Mouse (Mus musculus) layer of hippocampus, adult 8-10 months (tissue): ENCODE measurements around the gene Gpr33. TPM values are rescaled to one million over a fixed set of nuclear protein-coding genes. Genes with fewer than 3 reads are reported as not detected.

Source experiments
- DNase-seq, 2 experiments: peaks; one replicate each; pipeline ENCODE4 v3.0.0; 2022; ENCODE audit warnings: low spot score in 2 of 2
- total RNA-seq, 4 experiments: library from RNA; stranded (reverse); gene quantifications; 2 replicates each; pipeline ENCODE4 v1.2.4; 2022

Gene Gpr33
- not detected for total RNA-seq

DNA sequence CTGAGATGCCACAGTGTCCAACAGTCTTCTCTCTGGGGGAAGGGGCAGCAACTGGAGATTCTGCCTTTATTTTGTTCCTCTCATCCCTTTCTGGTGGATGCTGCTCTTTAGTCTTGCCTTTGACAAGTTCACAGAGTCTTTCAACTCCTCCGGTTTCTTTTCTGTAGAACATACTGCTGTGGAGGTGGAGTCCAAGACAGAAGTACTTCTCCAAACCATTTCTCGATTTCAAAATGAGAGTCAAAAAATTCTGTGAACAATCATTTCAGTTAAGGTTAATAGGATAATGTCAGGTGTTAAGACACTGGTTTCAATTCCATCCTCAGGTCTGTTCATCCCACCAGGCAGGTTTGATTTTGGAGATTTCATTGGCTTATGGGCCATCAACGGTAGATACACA, at the start of gene Gpr33:
Gene Gpr33, minus strand, starts transcription at position 101 of the 400 bp plus-strand sequence.
- no peak for DNase-seq

DNA sequence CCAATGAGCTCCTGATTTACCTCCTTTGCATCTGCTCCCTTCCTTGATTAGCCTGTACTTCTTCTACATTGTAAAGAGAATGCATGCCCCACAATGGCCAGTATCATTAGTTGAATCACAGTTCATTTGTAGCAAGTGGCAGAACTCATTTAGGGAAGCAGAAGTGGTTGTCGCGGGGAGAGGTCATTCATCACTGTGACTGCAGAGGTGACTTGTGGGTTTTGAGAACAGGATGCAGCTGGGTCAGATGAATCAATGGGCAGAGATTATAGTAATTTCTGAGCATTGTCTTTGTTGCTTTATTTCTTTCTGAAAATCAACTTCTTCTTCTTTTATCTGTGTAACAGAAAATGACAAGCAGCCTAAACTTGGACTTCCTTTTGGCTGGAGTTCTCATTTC, 21.5 kb upstream of the Gpr33 start:
- no peak for DNase-seq

DNA sequence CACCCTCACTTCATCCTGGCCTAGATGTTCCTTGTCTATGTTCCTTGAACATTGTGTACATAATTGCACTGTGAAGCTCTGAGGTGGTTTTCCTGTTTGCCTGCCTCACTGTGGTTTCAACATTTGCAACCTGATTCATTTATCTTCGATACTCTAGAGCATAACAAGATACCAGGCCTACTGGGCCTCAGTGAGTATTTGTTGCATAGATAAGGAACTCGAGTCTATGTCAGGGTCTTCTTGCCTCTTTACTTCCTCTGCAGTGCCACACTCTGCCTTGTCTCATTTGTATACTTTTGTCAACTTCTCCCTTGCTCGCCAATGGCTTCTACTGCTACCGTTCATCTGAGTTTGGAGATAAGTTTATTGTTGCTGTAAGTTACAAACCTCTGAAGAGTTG, 18.5 kb upstream of the Gpr33 start:
- DNase-seq: no peak

DNA sequence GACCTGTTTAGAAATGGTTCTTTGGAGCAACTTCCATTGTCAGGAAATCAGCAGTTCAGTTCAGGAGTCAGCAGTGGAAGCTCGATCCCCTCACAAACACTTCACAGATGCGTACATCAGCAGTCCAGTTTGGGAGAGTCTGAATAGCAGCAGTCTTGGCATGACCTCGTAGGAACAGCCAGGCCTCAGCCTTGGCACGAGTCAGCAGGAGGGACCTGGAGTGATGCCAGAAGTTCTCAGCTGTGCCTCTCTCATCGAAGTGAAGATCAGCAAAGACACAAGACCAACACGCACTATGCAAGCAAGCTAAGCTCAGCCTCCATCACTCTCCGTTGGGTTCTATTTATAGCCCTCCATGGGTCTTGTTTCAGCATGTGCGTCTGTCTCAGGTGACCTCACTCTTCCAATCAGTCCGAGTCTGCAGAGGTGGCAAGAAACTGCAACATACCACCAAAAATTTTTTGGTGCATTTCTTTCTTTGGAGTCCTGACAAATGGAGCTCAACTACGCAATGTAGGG, 15.0 kb upstream of the Gpr33 start:
- peak in 1 of 2 experiments; percentile 10 for DNase-seq

DNA sequence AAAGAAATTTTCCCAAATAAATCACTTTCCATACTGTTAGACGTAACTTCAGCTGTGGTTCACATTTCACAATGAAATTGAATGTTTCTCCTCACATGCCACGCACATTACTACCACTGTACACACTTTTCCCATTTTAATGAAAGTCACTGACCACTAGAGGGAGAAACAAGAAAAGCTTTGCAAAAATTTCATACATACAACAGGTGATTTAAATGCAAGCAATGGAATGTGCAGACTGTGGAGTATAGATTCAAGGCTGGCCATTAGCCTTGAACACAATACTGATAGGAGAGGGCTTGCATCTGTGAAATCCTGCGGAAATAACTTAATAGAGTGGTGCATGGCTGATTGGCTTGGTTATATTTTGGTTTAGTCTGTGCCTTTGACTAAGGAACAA, 10.5 kb upstream of the Gpr33 start:
- no peak for DNase-seq

DNA sequence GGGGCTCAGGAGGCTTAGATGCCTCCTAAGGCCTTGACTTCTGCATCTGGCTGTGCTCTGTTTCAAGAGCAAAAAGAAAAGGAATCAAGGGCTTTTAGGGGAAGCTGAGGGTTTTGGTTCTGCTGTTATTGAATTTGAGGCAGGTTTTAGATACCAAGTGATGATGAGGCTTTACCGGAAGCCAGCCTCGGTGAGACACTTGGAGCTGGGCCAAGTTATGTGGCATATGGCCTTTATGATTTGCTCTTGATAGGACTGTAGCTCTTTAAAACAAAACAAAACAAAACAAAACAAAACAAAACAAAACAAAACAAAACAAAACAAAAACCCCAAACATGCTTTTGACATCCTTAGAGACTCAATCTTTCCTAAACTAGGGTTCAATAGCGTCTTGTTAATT, 7.1 kb upstream of the Gpr33 start:
- no peak for DNase-seq

DNA sequence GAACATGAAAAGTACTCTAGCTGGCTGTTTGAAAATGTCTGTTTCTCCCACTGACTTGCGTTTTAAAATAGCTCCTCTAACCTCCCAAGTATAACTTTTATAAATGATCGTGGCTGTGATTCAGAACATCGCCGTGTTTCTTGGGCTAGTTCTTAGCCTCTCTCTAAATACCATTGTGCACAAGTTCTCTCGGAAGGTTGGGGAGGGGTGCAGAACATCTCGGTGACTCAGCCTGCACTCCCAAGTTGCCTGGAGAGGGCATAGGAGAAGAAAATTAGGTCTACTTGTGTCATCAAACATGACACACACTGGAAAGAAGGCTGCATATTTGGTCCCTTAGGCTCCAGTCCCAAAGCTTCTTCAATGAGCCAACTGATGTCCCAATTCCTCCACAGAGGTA, 4.4 kb upstream of the Gpr33 start:
- DNase-seq: no peak

DNA sequence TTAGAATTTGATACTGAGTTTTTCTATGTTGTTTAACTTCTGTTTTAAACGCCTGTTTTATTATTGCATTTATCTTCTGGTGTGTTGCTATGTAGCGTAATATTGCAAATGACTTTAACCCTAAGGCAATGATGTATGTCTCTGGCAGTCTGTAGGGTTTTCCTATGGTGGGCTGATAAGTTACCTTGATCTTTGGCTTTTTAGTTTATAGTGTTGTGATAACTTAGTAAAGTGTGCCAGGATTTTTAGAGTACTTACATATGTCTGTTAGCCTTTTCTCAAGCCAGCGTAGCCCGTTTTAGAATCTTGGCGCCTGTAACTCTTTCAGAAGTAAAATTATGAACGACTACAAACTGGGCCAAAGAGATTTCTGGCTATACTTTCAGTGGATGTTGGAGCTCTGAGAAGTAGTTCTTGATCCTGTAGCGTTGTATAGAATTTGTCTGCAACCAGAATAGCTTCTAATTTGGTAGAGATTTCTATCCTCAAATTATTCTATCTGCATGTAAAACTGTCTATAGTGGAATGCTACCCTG, 13.3 kb downstream of the Gpr33 start:
- DNase-seq: no peak

DNA sequence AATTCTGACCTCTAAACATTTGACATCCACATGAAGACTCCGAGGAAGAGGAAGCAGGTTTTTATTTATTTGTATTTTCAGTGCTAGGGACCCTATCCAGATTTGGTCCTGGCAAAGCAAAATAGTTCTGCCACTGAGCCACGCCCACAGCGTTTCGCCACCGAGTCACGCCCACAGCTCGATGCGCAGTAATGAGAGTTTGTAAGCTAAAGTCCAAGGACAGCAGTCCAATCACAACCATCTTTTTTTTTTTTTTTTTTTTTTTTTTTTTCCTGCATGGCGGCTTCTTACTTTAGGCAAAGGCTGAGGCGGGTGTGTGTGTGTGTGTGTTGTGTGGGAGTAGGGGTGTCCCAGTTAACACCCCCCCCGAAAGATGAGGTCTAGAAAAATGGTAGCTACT, 13.8 kb downstream of the Gpr33 start:
- DNase-seq: no peak

DNA sequence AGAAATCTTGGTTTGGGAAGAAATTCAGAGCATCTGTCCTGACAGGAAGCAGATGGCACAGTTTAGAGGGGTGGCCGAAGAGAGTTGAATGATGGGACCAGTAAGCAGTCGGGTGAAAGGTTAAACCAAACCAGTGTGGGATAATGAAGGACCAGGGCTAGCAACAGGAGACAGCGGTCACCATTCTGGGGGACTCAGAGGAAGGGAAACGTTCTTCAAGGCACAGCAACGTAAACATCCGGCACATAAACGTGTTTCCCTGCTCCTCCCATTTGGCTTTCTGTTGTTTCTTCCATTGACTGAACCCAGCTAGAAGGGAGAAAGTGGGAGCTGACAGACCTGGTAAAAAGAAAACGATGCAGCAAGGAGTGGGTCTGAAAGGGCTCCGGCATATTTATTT, 14.6 kb downstream of the Gpr33 start:
- DNase-seq: no peak

DNA sequence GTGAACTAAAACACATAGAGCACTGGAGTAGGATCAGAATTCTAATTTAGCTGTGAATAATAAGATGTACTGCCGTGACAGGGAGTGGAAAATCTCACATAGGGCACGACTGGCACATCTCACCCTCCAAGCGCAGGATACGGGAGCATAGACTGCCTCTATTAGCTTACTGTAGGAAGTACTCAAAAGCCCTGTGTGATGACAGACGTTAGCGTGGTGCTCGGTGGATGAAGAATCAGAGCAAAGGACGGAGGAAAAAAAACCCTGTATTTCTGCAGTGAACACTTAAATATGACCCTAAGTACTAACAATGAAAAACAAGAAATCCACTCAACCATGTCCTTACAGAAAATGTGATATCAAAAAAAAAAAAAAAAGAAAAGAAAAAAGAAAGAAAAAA, 15.7 kb downstream of the Gpr33 start:
- DNase-seq: no peak

DNA sequence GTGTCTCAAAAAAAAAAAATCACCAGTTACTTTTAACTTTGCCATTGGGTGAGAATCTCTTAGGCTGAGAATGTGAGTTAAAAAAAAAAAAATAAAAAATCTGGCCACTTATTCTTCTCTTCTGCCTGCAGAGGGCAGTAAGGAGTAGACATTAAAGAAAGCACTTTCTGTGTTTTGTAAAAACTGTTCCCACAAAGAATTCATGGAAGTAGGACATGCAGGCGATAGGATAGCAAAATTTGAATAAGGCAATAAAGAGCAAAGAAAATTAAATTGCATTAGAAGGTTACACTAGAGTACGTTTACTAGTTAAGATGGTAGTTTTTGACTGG, 17.3 kb downstream of the Gpr33 start:
- no peak for DNase-seq

DNA sequence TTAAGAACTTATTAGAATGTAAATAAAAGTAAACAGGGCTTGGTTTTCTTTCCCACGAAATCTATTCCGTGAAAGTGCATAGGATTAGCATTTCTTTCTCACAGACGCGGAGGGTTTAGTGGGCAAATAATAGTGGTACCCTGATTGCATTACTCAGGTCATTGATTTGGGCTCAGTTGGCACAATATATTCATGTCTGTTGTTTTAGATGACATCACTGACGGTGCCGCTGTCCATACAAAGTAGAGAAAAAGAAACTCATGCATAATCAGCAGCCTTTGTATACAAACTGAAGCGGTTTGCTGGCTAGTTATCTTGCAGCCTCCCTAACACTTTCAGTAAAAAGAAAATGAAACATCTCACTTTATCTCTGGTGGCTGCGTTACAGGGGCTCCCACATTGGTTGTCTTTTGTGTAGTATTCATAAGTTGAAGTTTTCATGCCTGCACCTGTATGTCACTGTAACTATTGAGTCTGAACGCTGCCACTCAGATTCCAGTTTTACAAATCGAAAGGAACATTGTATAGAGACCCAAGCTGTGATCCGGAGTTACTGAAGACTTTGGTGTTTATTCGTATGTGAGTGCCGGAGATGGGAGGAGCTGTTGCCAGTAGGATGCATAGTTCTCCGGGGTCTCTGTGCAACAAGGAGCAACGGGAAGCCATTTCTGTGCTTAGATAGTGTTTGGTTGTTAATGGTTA, 17.8 kb downstream of the Gpr33 start:
- DNase-seq: no peak

DNA sequence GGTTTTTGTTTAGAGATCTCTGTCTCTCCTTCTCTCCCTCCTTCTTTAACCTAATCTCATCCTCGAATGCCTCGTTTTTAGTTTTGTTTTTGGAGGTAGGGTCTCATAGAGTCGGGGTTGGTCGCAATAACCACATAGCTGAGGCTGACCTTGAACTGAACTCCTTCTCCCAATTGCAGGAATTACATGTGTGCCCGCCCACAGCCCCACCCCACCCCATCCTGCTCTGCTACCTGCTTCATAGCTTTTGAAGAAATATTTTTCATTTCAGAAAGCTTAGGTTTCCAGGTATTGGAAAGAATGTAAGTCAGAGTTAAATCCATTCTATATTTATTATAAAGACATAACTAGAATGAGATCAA, 21.2 kb downstream of the Gpr33 start:
- DNase-seq: no peak

DNA sequence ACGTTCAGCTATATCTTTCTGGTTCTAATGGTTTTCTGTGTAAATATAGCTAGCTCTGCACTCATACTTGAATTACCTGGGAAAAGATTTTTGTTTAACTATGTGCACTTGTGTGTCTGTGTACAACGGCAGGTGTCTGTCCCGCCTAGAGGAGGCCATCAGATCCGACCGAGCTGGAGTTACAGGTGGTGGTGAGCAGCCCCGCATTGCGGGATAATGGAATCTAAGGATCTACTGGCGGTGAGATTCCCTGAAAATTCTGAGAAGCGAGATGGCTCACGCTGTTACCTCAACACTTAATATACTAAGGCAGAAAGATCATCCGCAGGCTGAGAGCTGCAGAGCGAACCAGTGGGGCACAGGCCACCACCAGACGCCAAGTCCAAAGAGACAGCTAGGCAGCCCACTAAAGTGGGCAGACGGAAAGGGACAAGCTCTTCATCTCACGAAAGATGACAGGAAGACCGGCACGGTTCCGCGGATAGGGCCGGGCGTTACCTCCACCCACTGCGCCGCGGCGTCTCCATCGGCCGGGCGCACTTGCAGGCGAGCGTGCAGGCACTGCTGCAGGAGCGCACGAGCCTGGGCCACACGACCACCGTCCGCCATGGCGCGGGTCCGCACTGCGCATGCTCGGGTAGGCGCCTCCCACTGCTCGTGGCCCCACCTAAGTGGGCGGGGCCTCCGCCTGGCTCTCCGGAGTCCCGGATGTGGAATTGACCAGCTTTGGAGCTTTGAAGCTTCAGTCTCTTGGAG, 21.8 kb downstream of the Gpr33 start, which contains the start of gene Dtd2:
Gene Dtd2, minus strand, starts transcription at position 625 of the 756 bp plus-strand sequence.
- DNase-seq: peak; percentile 81 to 93

DNA sequence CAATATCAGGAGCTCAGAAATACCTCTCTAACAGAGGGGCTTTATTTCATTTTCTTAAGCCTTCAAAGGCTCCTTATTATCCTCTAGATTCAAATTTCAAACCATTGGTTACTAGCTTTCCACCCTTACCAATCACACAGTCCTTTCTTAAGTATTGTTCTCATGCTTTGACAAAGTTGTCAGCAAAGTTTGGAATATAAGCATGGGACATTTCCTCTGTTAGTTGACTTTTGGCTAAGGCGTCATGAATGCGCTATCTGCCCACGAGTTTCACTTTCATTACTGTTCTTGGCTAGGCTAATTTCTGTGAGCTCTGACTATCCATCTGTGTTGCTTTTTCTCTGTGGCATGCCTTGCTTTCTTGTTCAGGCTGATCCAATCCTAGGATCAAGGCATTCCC, 25.1 kb downstream of the Gpr33 start:
- no peak for DNase-seq

DNA sequence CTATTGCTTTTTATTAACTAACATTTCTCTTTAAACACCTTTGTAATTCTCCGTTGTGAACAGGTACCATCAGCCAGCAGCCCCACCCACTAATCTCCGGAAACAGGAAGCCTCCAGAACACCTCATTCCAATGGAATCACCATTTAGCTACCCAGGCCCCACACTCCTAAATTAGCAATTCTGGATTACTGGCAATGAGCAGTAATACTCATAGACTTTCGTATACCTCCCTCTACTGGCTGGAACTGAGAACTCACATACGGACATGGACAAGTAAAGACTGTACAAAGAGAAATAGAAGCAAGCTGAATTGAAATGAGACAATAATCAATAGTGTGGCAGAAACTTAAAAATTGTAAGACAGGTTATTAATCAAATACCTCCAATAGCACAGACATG, 26.3 kb downstream of the Gpr33 start:
- DNase-seq: peak; percentile 51 to 62

DNA sequence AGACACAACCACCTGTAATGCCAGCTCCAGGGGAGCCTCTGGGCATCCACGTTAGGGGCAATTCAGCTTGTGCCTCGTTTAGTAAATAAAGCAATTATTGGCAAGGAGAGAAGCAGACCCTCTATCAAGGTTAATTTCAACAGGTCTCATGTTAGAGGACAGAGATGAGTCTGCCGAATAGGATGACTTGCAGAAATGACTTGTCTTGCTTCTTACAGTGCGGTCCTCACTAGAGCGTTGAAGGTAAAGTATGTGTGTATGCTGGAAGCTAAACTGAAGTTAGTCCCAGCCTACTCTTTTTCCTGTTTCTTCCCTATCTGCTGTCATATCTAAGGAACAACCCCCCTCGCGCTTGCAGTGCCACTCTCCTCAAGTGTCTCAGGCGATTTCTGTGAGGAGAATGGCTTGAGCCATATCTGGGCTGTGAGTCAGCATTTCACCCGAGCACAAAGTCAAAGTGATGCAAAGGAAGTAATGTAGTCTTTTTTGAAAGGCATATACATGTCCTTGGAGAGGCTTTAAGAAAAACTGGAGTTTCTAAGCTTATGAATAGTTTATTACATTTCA, 29.4 kb downstream of the Gpr33 start:
- DNase-seq: no peak

DNA sequence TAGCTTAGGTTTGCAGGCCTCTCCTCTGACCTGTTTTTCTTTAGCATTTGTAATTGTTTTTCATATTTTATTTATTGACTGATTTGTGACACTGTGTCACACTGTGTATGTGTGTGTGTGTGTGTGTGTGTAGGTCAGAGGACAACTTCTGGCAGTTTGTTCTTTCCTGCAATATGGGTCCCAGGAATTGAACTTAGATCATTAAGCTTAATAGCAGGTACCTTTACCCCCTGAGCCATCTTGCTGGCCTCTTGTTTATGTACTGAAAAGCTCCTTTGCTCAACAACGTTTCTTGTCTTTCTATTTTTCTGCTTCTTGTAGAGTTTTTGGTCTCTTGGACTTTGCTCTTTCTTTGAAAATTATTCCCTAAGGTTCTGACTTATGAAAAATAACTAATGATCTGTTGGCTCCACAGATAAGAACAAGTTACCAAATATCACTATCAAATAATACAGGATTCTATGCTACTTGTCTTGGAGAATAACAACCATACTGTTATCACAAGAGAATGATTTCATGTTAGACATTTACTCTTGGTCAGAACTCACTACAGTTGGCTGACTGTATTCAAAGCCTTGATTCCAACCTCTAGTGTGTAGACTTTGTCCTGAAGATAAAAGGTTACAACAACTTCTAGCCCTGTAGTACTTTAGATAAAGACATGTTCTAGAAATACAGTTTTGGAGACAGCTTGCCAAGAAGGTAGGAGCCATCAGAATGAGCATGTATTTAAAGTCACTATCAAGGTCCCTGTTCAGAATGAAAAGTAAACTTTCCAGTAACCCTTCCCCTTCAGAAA, 31.9 kb downstream of the Gpr33 start:
- DNase-seq: no peak

DNA sequence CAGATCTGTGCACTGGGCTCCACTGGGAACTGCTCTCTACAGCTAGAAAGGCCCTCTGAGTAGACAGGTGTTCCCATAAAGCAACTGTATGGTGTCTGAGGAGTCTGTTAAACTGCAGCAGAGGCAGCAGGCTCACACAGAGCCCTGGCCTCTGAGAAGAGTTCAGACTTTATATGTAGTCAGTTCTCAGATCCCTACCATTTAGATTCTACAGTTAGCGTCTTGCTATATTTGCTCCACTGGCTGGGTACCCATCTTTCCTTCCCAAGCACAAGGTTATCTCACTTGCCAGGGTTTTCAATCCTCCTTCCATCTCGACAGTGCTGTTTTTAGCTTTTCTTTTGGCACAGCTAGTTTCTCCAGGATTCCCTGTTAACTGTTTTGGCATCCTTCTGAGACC, 37.2 kb downstream of the Gpr33 start:
- DNase-seq: no peak

DNA sequence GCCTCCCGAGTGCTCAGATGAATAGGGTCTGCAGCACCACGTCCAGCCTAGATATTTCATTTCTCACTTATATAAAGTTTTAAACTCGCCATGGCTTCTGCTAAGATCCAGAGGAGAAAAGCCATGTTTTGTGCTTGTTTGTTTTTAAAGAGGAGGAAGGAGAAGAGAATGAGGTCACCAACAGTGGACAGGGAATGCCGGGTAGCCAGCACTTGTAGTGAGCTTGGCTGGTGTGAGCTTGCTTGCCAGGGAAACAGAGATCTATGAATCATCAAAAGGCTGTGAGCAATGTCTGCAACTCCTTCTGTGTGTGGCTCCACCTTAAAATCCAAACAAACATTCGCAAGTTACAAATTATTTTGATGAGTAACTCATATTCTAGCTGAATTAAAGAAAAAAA, 39.3 kb downstream of the Gpr33 start:
- no peak for DNase-seq

DNA sequence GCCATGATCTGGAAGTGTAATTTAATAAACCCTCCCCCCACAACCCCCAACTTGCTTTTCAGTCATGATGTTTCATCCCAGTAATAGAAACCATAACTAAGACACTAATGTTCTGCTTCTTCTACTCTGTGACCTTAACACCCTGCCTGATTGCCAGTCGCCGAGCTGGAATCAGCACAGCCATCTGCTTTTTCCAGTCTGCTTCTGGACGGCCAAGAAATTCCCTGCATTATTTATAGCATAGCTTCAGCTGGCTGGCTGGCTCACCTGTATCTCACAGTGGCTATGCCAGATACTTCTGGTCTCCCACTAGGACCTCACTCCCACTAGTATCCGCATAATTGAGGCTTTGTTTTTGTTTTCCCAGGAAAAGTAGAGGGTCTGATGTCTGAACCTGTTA, 42.0 kb downstream of the Gpr33 start:
- DNase-seq: no peak
